Mouse (Mus musculus): ENCODE measurements at regions not wholly inside any gene's neighbourhood (a gene's known extent, or its start where the extent isn't known, plus 50 kb on each side); places are given as distances from the start of the nearest gene placed in this dataset.

- H3K36me3 ChIP-seq: no peaks in the 10 kb centered on the region
- no peak overlapping the region for H3K4me2 ChIP-seq
- H3K4me1 ChIP-seq (replicated peaks): no peaks in the 10 kb centered on the region
- H3K4me3 ChIP-seq: no peak overlapping the region
- WGBS: 86% methylated on average over 3 of the region's 3 CpGs
- no peak overlapping the region for H3K27ac ChIP-seq
- no peaks in the 10 kb centered on the region for H3K9me3 ChIP-seq
- no peaks in the 10 kb centered on the region for H3K27me3 ChIP-seq
- no peak for ATAC-seq (ENCODE audit: low FRiP score)
- H3K9ac ChIP-seq: no peak overlapping the region
These were observed 172.0 kb upstream of the Ctso start for GRCm38 (mm10) chr3:81760383-81760782.

GRCm38 (mm10) chr3:81760914-81761313, 171.5 kb upstream of the Ctso start:
- Histone ChIP-seq H3K36me3 (no peaks in the 10 kb centered on the region), H3K4me2 (no peak overlapping the region), H3K27me3 (no peaks in the 10 kb centered on the region), H3K9me3 (no peaks in the 10 kb centered on the region), H3K9ac (no peak overlapping the region), H3K27ac (no peak overlapping the region), H3K4me3 (no peak overlapping the region), H3K4me1 (replicated peaks) (no peaks in the 10 kb centered on the region)
- 55% methylated on average over 2 of the region's 2 CpGs for WGBS
- no peak for ATAC-seq (ENCODE audit: low FRiP score)

- WGBS: 75% methylated on average over 3 of the region's 3 CpGs
- ATAC-seq (ENCODE audit: low FRiP score): no peak
- Histone ChIP-seq H3K9me3 (no peaks in the 10 kb centered on the region), H3K4me2 (no peak overlapping the region), H3K27me3 (no peaks in the 10 kb centered on the region), H3K4me3 (no peak overlapping the region), H3K9ac (no peak overlapping the region), H3K36me3 (no peaks in the 10 kb centered on the region), H3K27ac (no peak overlapping the region), H3K4me1 (replicated peaks) (no peaks in the 10 kb centered on the region)
These were observed 160.6 kb upstream of the Ctso start for GRCm38 (mm10) chr3:81771812-81772211.

- H3K9ac ChIP-seq: no peak overlapping the region
- no peaks in the 10 kb centered on the region for H3K27me3 ChIP-seq
- H3K36me3 ChIP-seq: no peaks in the 10 kb centered on the region
- ATAC-seq (ENCODE audit: low FRiP score): no peak
- no peaks in the 10 kb centered on the region for H3K4me1 ChIP-seq (replicated peaks)
- no peaks in the 10 kb centered on the region for H3K9me3 ChIP-seq
- no peak overlapping the region for H3K4me2 ChIP-seq
- no peak overlapping the region for H3K4me3 ChIP-seq
- no peak overlapping the region for H3K27ac ChIP-seq
These were observed 159.4 kb upstream of the Ctso start for GRCm38 (mm10) chr3:81773012-81773411.

- 92% methylated on average over 9 of the region's 9 CpGs for WGBS
- Histone ChIP-seq H3K4me2 (no peak overlapping the region), H3K36me3 (no peaks in the 10 kb centered on the region), H3K4me3 (no peak overlapping the region), H3K9me3 (no peaks in the 10 kb centered on the region), H3K27ac (no peak overlapping the region), H3K9ac (no peak overlapping the region), H3K27me3 (no peaks in the 10 kb centered on the region), H3K4me1 (replicated peaks) (peaks cover 6% of the 10 kb centered on the region)
- no peak for ATAC-seq (ENCODE audit: low FRiP score)
These were observed 150.3 kb upstream of the Ctso start for GRCm38 (mm10) chr3:81782081-81782480.

GRCm38 (mm10) chr3:81782921-81783541, 149.4 kb upstream of the Ctso start:
- no peaks in the 10 kb centered on the region for H3K27me3 ChIP-seq
- H3K9ac ChIP-seq: 0 out of 2 replicates have a peak overlapping the region, but pooled peaks have one; percentile 21
- no peak overlapping the region for H3K27ac ChIP-seq
- WGBS: 32% methylated on average over 15 of the region's 15 CpGs
- H3K36me3 ChIP-seq: no peaks in the 10 kb centered on the region
- H3K9me3 ChIP-seq: no peaks in the 10 kb centered on the region
- H3K4me2 ChIP-seq: peak overlapping the region; percentile 35; the same call in 1 of the 2 replicates
- peaks cover 6% of the 10 kb centered on the region for H3K4me1 ChIP-seq (replicated peaks)
- H3K4me3 ChIP-seq: 0 out of 2 replicates have a peak overlapping the region, but pooled peaks have one; percentile 14
- peak; percentile 68 for ATAC-seq (ENCODE audit: low FRiP score)

GRCm38 (mm10) chr3:81788915-81789314, 143.5 kb upstream of the Ctso start:
- H3K4me3 ChIP-seq: no peak overlapping the region
- 94% methylated on average over 2 of the region's 2 CpGs for WGBS

GRCm38 (mm10) chr3:81789664-81790063, 142.7 kb upstream of the Ctso start:
- no peak for ATAC-seq (ENCODE audit: low FRiP score)
- 95% methylated on average over 6 of the region's 6 CpGs for WGBS
- Histone ChIP-seq H3K9ac (no peak overlapping the region), H3K9me3 (no peaks in the 10 kb centered on the region), H3K27me3 (no peaks in the 10 kb centered on the region), H3K27ac (no peak overlapping the region), H3K4me1 (replicated peaks) (no peaks in the 10 kb centered on the region), H3K36me3 (no peaks in the 10 kb centered on the region), H3K4me2 (no peak overlapping the region), H3K4me3 (no peak overlapping the region)

More at GRCm38 (mm10) chr3:81788915-81789314, 143.5 kb upstream of the Ctso start:
- no peaks in the 10 kb centered on the region for H3K4me1 ChIP-seq (replicated peaks)
- no peaks in the 10 kb centered on the region for H3K9me3 ChIP-seq
- H3K36me3 ChIP-seq: no peaks in the 10 kb centered on the region
- H3K27me3 ChIP-seq: no peaks in the 10 kb centered on the region
- H3K27ac ChIP-seq: no peak overlapping the region
- ATAC-seq (ENCODE audit: low FRiP score): no peak
- no peak overlapping the region for H3K4me2 ChIP-seq
- no peak overlapping the region for H3K9ac ChIP-seq

- Histone ChIP-seq H3K9me3 (no peaks in the 10 kb centered on the region), H3K36me3 (no peaks in the 10 kb centered on the region), H3K4me1 (replicated peaks) (no peaks in the 10 kb centered on the region), H3K4me2 (no peak overlapping the region), H3K4me3 (no peak overlapping the region), H3K27me3 (no peaks in the 10 kb centered on the region), H3K27ac (no peak overlapping the region; the same call in 1 of the 2 replicates), H3K9ac (no peak overlapping the region)
- ATAC-seq (ENCODE audit: low FRiP score): no peak
- 63% methylated on average over 2 of the region's 2 CpGs for WGBS
These were observed 130.3 kb upstream of the Ctso start for GRCm38 (mm10) chr3:81802096-81802495.

GRCm38 (mm10) chr3:81805745-81806144, 126.7 kb upstream of the Ctso start:
- no peak overlapping the region for H3K9ac ChIP-seq
- H3K4me2 ChIP-seq: no peak overlapping the region
- no peaks in the 10 kb centered on the region for H3K36me3 ChIP-seq
- no peaks in the 10 kb centered on the region for H3K4me1 ChIP-seq (replicated peaks)
- no peaks in the 10 kb centered on the region for H3K9me3 ChIP-seq
- no peak overlapping the region for H3K4me3 ChIP-seq
- 84% methylated on average over 4 of the region's 4 CpGs for WGBS
- H3K27me3 ChIP-seq: no peaks in the 10 kb centered on the region
- no peak for ATAC-seq (ENCODE audit: low FRiP score)
- H3K27ac ChIP-seq: no peak overlapping the region

GRCm38 (mm10) chr3:81809604-81810003, 122.8 kb upstream of the Ctso start:
- Histone ChIP-seq H3K27ac (no peak overlapping the region), H3K4me2 (no peak overlapping the region), H3K4me3 (no peak overlapping the region), H3K27me3 (no peaks in the 10 kb centered on the region), H3K36me3 (no peaks in the 10 kb centered on the region), H3K4me1 (replicated peaks) (no peaks in the 10 kb centered on the region), H3K9ac (no peak overlapping the region), H3K9me3 (no peaks in the 10 kb centered on the region)
- WGBS: 83% methylated on average over 2 of the region's 2 CpGs
- no peak for ATAC-seq (ENCODE audit: low FRiP score)

GRCm38 (mm10) chr3:81820304-81820703, 112.1 kb upstream of the Ctso start:
- no peaks in the 10 kb centered on the region for H3K27me3 ChIP-seq
- no peaks in the 10 kb centered on the region for H3K36me3 ChIP-seq
- no peak overlapping the region for H3K9ac ChIP-seq
- no peak overlapping the region for H3K4me2 ChIP-seq
- ATAC-seq (ENCODE audit: low FRiP score): no peak
- 88% methylated on average over 2 of the region's 2 CpGs for WGBS
- no peaks in the 10 kb centered on the region for H3K9me3 ChIP-seq
- H3K4me3 ChIP-seq: no peak overlapping the region
- no peaks in the 10 kb centered on the region for H3K4me1 ChIP-seq (replicated peaks)
- H3K27ac ChIP-seq: no peak overlapping the region

- WGBS: 94% methylated on average over 2 of the region's 2 CpGs
- Histone ChIP-seq H3K27ac (no peak overlapping the region), H3K27me3 (no peaks in the 10 kb centered on the region)
These were observed 102.9 kb upstream of the Ctso start for GRCm38 (mm10) chr3:81829525-81829924.

More at GRCm38 (mm10) chr3:81829525-81829924, 102.9 kb upstream of the Ctso start:
- no peak for ATAC-seq (ENCODE audit: low FRiP score)
- H3K4me2 ChIP-seq: no peak overlapping the region
- H3K36me3 ChIP-seq: no peaks in the 10 kb centered on the region
- no peaks in the 10 kb centered on the region for H3K9me3 ChIP-seq
- H3K4me3 ChIP-seq: no peak overlapping the region
- H3K9ac ChIP-seq: no peak overlapping the region
- H3K4me1 ChIP-seq (replicated peaks): no peaks in the 10 kb centered on the region

All from hindbrain, embryonic 13.5 days (tissue).